Mouse (Mus musculus) thymus, adult 2 months (tissue): ENCODE results near the gene Gse1.

Experiments used
- CTCF ChIP-seq: fragments of 200-500 bp; IDR thresholded peaks from 2 replicates; pipeline ENCODE4 v1.5.1; 2012; ENCODE audit warnings: mild to moderate bottlenecking, control low read depth, low read length, moderate library complexity, borderline replicate concordance; ENCODE audit not compliant: control insufficient read depth, poor library complexity, insufficient read depth; ENCODE audit errors: extremely low read depth
- POLR2A ChIP-seq: fragments of 200-500 bp; IDR thresholded peaks from 2 replicates; pipeline ENCODE4 v1.6.1; 2012; ENCODE audit warnings: mild to moderate bottlenecking, low read length, control low read depth, moderate library complexity; ENCODE audit not compliant: control insufficient read depth, poor library complexity, insufficient read depth; ENCODE audit errors: extremely low read depth

DNA sequence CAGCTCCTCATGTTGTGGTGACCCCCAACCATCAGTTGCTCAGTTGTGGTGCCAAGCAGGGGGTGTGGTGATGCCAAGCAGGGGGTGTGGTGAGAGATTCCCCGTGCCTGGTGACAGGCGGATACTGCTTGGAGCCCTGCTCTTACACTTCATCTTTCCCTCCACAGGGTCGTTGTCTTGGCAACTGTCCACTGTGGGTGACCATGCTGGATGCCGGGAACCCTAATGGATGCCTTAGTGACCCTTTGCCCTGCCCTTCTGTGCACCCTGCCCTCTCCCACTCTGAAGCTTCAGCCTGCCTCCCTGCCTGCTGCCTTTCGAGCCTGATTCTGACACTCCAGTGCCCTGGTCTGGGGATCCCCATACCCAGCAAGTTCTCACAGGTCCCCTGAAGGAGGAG, 109.4 kb downstream of the Gse1 start:
- TF ChIP-seq CTCF (no peak), POLR2A (no peak)
